Mouse (Mus musculus) layer of hippocampus, adult 8-10 months (tissue): ENCODE measurements at regions not wholly inside any gene's neighbourhood (a gene's known extent, or its start where the extent isn't known, plus 50 kb on each side); places are given as distances from the start of the nearest gene placed in this dataset.
A peak's percentile ranks its signal among the peaks of the same experiment; 100 is the strongest.

Source experiments
- DNase-seq, 2 experiments: peaks; one replicate each; pipeline ENCODE4 v3.0.0; 2022; ENCODE audit warnings: low spot score in 2 of 2

GRCm38 (mm10) chrX:150709416-150709815, 52.0 kb upstream of the Tro start:
- peak; percentile 2 to 23 for DNase-seq
